35 mouse cellular contexts compared by ENCODE assay signal in the genomic region with DNA sequence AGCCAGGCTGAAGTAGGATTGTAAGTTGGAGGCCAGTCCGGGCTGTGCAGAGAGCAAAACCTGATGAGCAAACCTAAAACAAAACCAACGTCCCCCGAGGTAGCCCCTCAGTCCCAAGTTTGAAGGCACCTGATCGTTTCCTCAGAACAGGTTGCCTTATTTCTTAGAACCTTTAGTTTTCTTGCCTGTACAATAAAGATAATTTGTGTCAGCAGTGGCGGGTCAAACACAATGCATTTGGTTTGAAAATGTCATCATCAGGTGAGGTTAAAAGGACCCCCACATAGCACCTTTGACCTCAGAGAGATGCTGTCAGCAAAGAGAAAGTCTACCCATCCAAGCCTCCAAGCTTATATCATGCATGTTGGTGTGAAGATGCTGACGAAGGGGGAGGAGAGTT.
"Had no signal": no experiment of that assay in that cellular context is flagged by ENCODE, and none has a peak within 500 bp of the region (broad histone marks: within the 10 kb centered on the region; RNA-seq: fewer than 3 reads in every experiment).

No protein-coding gene starts in this region.

- H3K4me2 ChIP-seq: heart, embryonic 11.5 days; heart, embryonic 12.5 days; heart, embryonic 13.5 days; heart, embryonic 15.5 days; hindbrain, embryonic 12.5 days; hindbrain, embryonic 13.5 days; hindbrain, embryonic 14.5 days; hindbrain, embryonic 15.5 days; intestine, embryonic 15.5 days; kidney, embryonic 15.5 days had no signal

- H3K9ac ChIP-seq: heart, embryonic 12.5 days; heart, embryonic 13.5 days; heart, embryonic 15.5 days; hindbrain, embryonic 12.5 days; hindbrain, embryonic 13.5 days; hindbrain, embryonic 14.5 days; hindbrain, embryonic 15.5 days; intestine, embryonic 15.5 days; kidney, embryonic 15.5 days had no signal

- ATAC-seq: hindbrain, embryonic 16.5 days; hindbrain, postnatal 0 days; inflammation-experienced regulatory T-cells, adult 6 months; intestine, embryonic 15.5 days; intestine, embryonic 16.5 days; intestine, postnatal 0 days had no signal

- H3K4me3 ChIP-seq: heart, embryonic 10.5 days; heart, embryonic 12.5 days; heart, embryonic 13.5 days; heart, embryonic 15.5 days; hindbrain, embryonic 10.5 days; hindbrain, embryonic 12.5 days; hindbrain, embryonic 13.5 days; hindbrain, embryonic 15.5 days; intestine, embryonic 15.5 days; kidney, embryonic 15.5 days; left cerebral cortex, adult 2 months had no signal

- H3K9me3 ChIP-seq: heart, embryonic 10.5 days; heart, embryonic 12.5 days; heart, embryonic 13.5 days; heart, embryonic 15.5 days; hindbrain, embryonic 10.5 days; hindbrain, embryonic 12.5 days; hindbrain, embryonic 13.5 days; hindbrain, embryonic 15.5 days; intestine, embryonic 15.5 days; kidney, embryonic 15.5 days had no signal

- DNase-seq: heart, postnatal 10 days; heart, postnatal 14 days; heart, postnatal 36 days; heart, postnatal 4 days; kidney, adult 11 months; kidney, adult 18-20 months; kidney, adult 2 months; kidney, adult 8-10 months; kidney, adult 9 months; kidney, postnatal 10 days; kidney, postnatal 14 days; kidney, postnatal 25 days; kidney, postnatal 36 days; kidney, postnatal 4 days; layer of hippocampus, adult 9-11 months; layer of hippocampus, postnatal 36 days had no signal

- H3K4me1 ChIP-seq: hindbrain, embryonic 13.5 days; hindbrain, embryonic 15.5 days had no signal

- H3K27ac ChIP-seq: heart, embryonic 10.5 days; heart, embryonic 13.5 days; heart, embryonic 15.5 days; hindbrain, embryonic 12.5 days; hindbrain, embryonic 13.5 days; hindbrain, embryonic 14.5 days; hindbrain, embryonic 15.5 days; hindbrain, postnatal 0 days; intestine, embryonic 15.5 days; kidney, embryonic 15.5 days; kidney, postnatal 0 days; left cerebral cortex, adult 2 months had no signal

- H3K36me3 ChIP-seq: heart, embryonic 15.5 days; hindbrain, embryonic 12.5 days; hindbrain, embryonic 13.5 days; hindbrain, embryonic 15.5 days; intestine, embryonic 15.5 days had no signal

- H3K27me3 ChIP-seq: heart, embryonic 12.5 days; heart, embryonic 13.5 days; heart, embryonic 15.5 days; hindbrain, embryonic 12.5 days; hindbrain, embryonic 13.5 days; hindbrain, embryonic 15.5 days; intestine, embryonic 15.5 days; kidney, embryonic 15.5 days had no signal
